Mouse (Mus musculus) forebrain, postnatal 0 days (tissue): ENCODE measurements around the gene Tc2n. TPM values are rescaled to one million over a fixed set of nuclear protein-coding genes. Genes with fewer than 3 reads are reported as not detected.
A peak's percentile ranks its signal among the peaks of the same experiment; 100 is the strongest.
"Not testable (repeated sequence)": the region's sequence is repeated elsewhere in the genome, so short reads cannot be mapped to it uniquely, and the experiment has no call there.

ENCODE experiments used
- ATAC-seq: fragments of 200-750 bp; cut with Nextera tagmentation; 2 replicates; pipeline ENCODE4 v1.8.0; 2017; ENCODE audit warnings: mild to moderate bottlenecking, moderate library complexity
- DNase-seq: peaks from one replicate; pipeline ENCODE4 v3.0.0-alpha.2; 2015
- H3K27ac ChIP-seq: fragments of 300-500 bp; sonication (generic); 2 replicates; pipeline ENCODE4 v1.5.1; 2014; ENCODE audit warnings: low read depth, mild to moderate bottlenecking, antibody characterized with exemption, low read length, moderate library complexity, mixed read lengths
- H3K27me3 ChIP-seq: fragments of 300-500 bp; sonication (generic); 2 replicates; pipeline ENCODE4 v1.6.1; 2014; ENCODE audit warnings: mild to moderate bottlenecking, low read length, mixed read lengths; ENCODE audit not compliant: insufficient read depth
- H3K36me3 ChIP-seq: fragments of 300-500 bp; sonication (generic); 2 replicates; pipeline ENCODE4 v1.6.1; 2014; ENCODE audit warnings: mild to moderate bottlenecking, moderate library complexity; ENCODE audit not compliant: insufficient read depth
- H3K4me1 ChIP-seq: fragments of 300-500 bp; sonication (generic); 2 replicates; pipeline ENCODE4 v1.6.1; 2014; ENCODE audit warnings: antibody characterized with exemption; ENCODE audit not compliant: insufficient read depth
- H3K4me2 ChIP-seq: fragments of 300-500 bp; sonication (generic); 2 replicates; pipeline ENCODE4 v1.6.1; 2014; ENCODE audit warnings: low read depth, mild to moderate bottlenecking, moderate library complexity
- H3K4me3 ChIP-seq: fragments of 300-500 bp; sonication (generic); 2 replicates; pipeline ENCODE4 v1.5.1; 2014; ENCODE audit warnings: low read depth, low read length, mixed read lengths
- H3K9ac ChIP-seq: fragments of 300-500 bp; sonication (generic); 2 replicates; pipeline ENCODE4 v1.6.1; 2014; ENCODE audit warnings: mild to moderate bottlenecking
- H3K9me3 ChIP-seq: fragments of 300-500 bp; sonication (generic); 2 replicates; pipeline ENCODE4 v1.6.1; 2016; ENCODE audit warnings: low read length
- CTCF ChIP-seq: sonication (generic); IDR thresholded peaks from 2 replicates; pipeline ENCODE4 v1.5.1; 2016; ENCODE audit warnings: antibody characterized with exemption, control low read depth, low read depth
- WGBS: fragments of 180-500 bp; shearing (Covaris S2); extraction: QIAGEN DNeasy Blood & Tissue Kit; methylation state at CpG from one replicate; pipeline ENCODE4 v1.1.7; 2014; 5-methylcytosine and 5-hydroxymethylcytosine counted together
- polyA plus RNA-seq: library from polyadenylated mRNA; unstranded; fragments of >200 nt; fragmentation: Nextera tagmentation; extraction: Ambion mirVana; gene quantifications from 2 replicates; pipeline ENCODE4 v1.2.1, GENCODE M21; 2015
- total RNA-seq: library from RNA; depleted of rRNA; stranded (reverse); fragments of >200 nt; gene quantifications from 2 replicates; pipeline ENCODE4 v1.2.3, GENCODE M21; 2014; rRNA removed

Tc2n gene
- total and polyA plus RNA-seq, 2 experiments from 2014 or later: 0.31 to 0.86 TPM

GRCm38 (mm10) chr12:101680538-101680937, 37.8 kb downstream of the Tc2n start:
- Histone ChIP-seq H3K36me3 (no peaks in the 10 kb centered on the region), H3K9me3 (no peaks in the 10 kb centered on the region), H3K27ac (no peak overlapping the region), H3K4me2 (no peak overlapping the region), H3K4me1 (no peaks in the 10 kb centered on the region), H3K4me3 (no peak overlapping the region), H3K27me3 (no peaks in the 10 kb centered on the region), H3K9ac (no peak overlapping the region)
- no peak for TF ChIP-seq CTCF
- DNase-seq (no peak), ATAC-seq (no peak)
- 96% methylated on average over 2 of the region's 2 CpGs for WGBS

- Histone ChIP-seq H3K27me3 (no peaks in the 10 kb centered on the region), H3K9ac (no peak overlapping the region), H3K27ac (no peak overlapping the region), H3K4me2 (no peak overlapping the region), H3K4me3 (no peak overlapping the region), H3K4me1 (no peaks in the 10 kb centered on the region), H3K36me3 (no peaks in the 10 kb centered on the region), H3K9me3 (no peaks in the 10 kb centered on the region)
- ATAC-seq (no peak), DNase-seq (no peak)
- TF ChIP-seq CTCF: no peak
- 90% methylated on average over 2 of the region's 2 CpGs for WGBS
Measured at GRCm38 (mm10) chr12:101667502-101667901, 50.8 kb downstream of the Tc2n start.

- no peak for DNase-seq
- no peak for TF ChIP-seq CTCF
- no peaks in the 10 kb centered on the region for H3K9me3 ChIP-seq
- no peak overlapping the region for H3K4me2 ChIP-seq
- H3K9ac ChIP-seq: no peak overlapping the region
- H3K4me3 ChIP-seq: no peak overlapping the region
- 93% methylated on average over 1 of the region's 1 CpGs for WGBS
- H3K4me1 ChIP-seq: no peaks in the 10 kb centered on the region
- H3K27ac ChIP-seq: no peak overlapping the region
- no peaks in the 10 kb centered on the region for H3K36me3 ChIP-seq
- no peak for ATAC-seq
- no peaks in the 10 kb centered on the region for H3K27me3 ChIP-seq
Measured at GRCm38 (mm10) chr12:101633137-101633536, 85.2 kb downstream of the Tc2n start.

GRCm38 (mm10) chr12:101606622-101607021, 111.7 kb downstream of the Tc2n start:
- H3K4me2 ChIP-seq, H3K9ac ChIP-seq, H3K4me1 ChIP-seq, H3K27me3 ChIP-seq, H3K4me3 ChIP-seq, ATAC-seq, H3K36me3 ChIP-seq, H3K27ac ChIP-seq, H3K9me3 ChIP-seq: not testable (repeated sequence)
- peak; percentile 1 for DNase-seq
- peak; percentile 46 for TF ChIP-seq CTCF

Other genes starting within 250 kb of the Tc2n start
- 4.2 and 7.5 TPM in 2 replicates for gene Fbln5, start 100.5 kb upstream of the Tc2n start, total RNA-seq
- gene Fbln5, start 100.5 kb upstream of the Tc2n start, polyA plus RNA-seq: 14.0 and 15.6 TPM in 2 replicates
- 17.2 and 20.4 TPM in 2 replicates for gene Trip11, start 194.7 kb upstream of the Tc2n start, total RNA-seq
- gene Trip11, start 194.7 kb upstream of the Tc2n start, polyA plus RNA-seq: 11.1 and 17.1 TPM in 2 replicates
- 12.8 and 13.7 TPM in 2 replicates for gene Atxn3, start 239.7 kb upstream of the Tc2n start, total RNA-seq
- gene Atxn3, start 239.7 kb upstream of the Tc2n start, polyA plus RNA-seq: 6.9 and 8.9 TPM in 2 replicates